ENCODE assay signal across 29 mouse cellular contexts in genomic region chr13:90926125-90926765, GRCm38 (mm10). TPM values are rescaled to one million over a fixed set of nuclear protein-coding genes. Genes with fewer than 3 reads are reported as not detected.
DNase-seq lines count a peak whose midpoint lies in the region; ATAC-seq and TF ChIP-seq lines count a peak whose summit lies in the region.
"Had no signal": no experiment of that assay in that cellular context is flagged by ENCODE, and none has a peak within 500 bp of the region (broad histone marks: within the 10 kb centered on the region; RNA-seq: fewer than 3 reads in every experiment).

No protein-coding gene starts in this region.

- no peaks in the 10 kb centered on the region for H3K9me3 ChIP-seq in liver, embryonic 12.5 days (replicated peaks)
- no peaks in the 10 kb centered on the region for H3K9me3 ChIP-seq in MEL (replicated peaks; ENCODE audit: insufficient read depth, low read length)
- no peaks in the 10 kb centered on the region for H3K9me3 ChIP-seq in forebrain, embryonic 10.5 days
- H3K9me3 ChIP-seq in kidney, embryonic 14.5 days (ENCODE audit: control insufficient read depth, low read length) = no peaks in the 10 kb centered on the region
- H3K9me3 ChIP-seq in heart, embryonic 10.5 days = no peaks in the 10 kb centered on the region
- H3K9me3 ChIP-seq: forebrain, embryonic 12.5 days; midbrain, embryonic 13.5 days had no signal

- H3K27ac ChIP-seq in liver, embryonic 12.5 days = peak overlapping the region; percentile 64; the same call in 1 of the 2 replicates
- no peak overlapping the region for H3K27ac ChIP-seq in MEL (ENCODE audit: control insufficient read depth, low read depth, low read length)
- H3K27ac ChIP-seq in forebrain, embryonic 10.5 days = no peak overlapping the region
- no peak overlapping the region for H3K27ac ChIP-seq in kidney, embryonic 14.5 days (ENCODE audit: low read depth, low read length)
- H3K27ac ChIP-seq in heart, embryonic 10.5 days = no peak overlapping the region
- H3K27ac ChIP-seq: forebrain, embryonic 12.5 days; kidney, postnatal 0 days; liver, embryonic 14.5 days; midbrain, embryonic 13.5 days; stomach, postnatal 0 days had no signal

- no peak overlapping the region for H3K4me2 ChIP-seq in liver, embryonic 12.5 days
- no peak overlapping the region for H3K4me2 ChIP-seq in kidney, embryonic 14.5 days (replicated peaks; ENCODE audit: low read depth, low read length)
- H3K4me2 ChIP-seq: forebrain, embryonic 12.5 days; midbrain, embryonic 13.5 days had no signal

- H3K9ac ChIP-seq in liver, embryonic 12.5 days = no peak overlapping the region
- no peak overlapping the region for H3K9ac ChIP-seq in MEL (ENCODE audit: control insufficient read depth, low read depth, low read length, poor library complexity, severe bottlenecking)
- H3K9ac ChIP-seq in kidney, embryonic 14.5 days (ENCODE audit: low read depth, low read length) = no peak overlapping the region
- H3K9ac ChIP-seq: forebrain, embryonic 12.5 days; liver, embryonic 14.5 days; midbrain, embryonic 13.5 days had no signal

- H3K27me3 ChIP-seq in liver, embryonic 12.5 days (replicated peaks) = no peaks in the 10 kb centered on the region
- no peaks in the 10 kb centered on the region for H3K27me3 ChIP-seq in MEL (ENCODE audit: control insufficient read depth in 1 of 2, insufficient read depth in 2 of 2, low read length in 2 of 2)
- H3K27me3 ChIP-seq in forebrain, embryonic 10.5 days (ENCODE audit: poor library complexity, severe bottlenecking) = no peaks in the 10 kb centered on the region
- no peaks in the 10 kb centered on the region for H3K27me3 ChIP-seq in kidney, embryonic 14.5 days (ENCODE audit: control insufficient read depth, insufficient read depth, low read length)
- H3K27me3 ChIP-seq in heart, embryonic 10.5 days (ENCODE audit: insufficient read depth, poor library complexity, severe bottlenecking) = no peaks in the 10 kb centered on the region
- H3K27me3 ChIP-seq: forebrain, embryonic 12.5 days; midbrain, embryonic 13.5 days had no signal

- peaks cover 7% of the 10 kb centered on the region for H3K79me2 ChIP-seq in MEL (ENCODE audit: control insufficient read depth, insufficient read depth, low read length, poor library complexity)

- no peak for TF ChIP-seq EP300 in MEL (IDR thresholded peaks at IDR 0.05; ENCODE audit: low read depth in 1 of 2, low read length in 2 of 2)

- H3K36me3 ChIP-seq in liver, embryonic 12.5 days = peaks cover 44% of the 10 kb centered on the region
- peaks cover 2 to 14% of the 10 kb centered on the region in 2 experiments; a peak in 3 of 4 replicates for H3K36me3 ChIP-seq in MEL (ENCODE audit: control insufficient read depth in 1 of 2, insufficient read depth in 2 of 2, low read length in 2 of 2)
- peaks cover 52% of the 10 kb centered on the region for H3K36me3 ChIP-seq in forebrain, embryonic 10.5 days (replicated peaks)
- peaks cover 38% of the 10 kb centered on the region for H3K36me3 ChIP-seq in kidney, embryonic 14.5 days (ENCODE audit: control insufficient read depth, insufficient read depth, low read length)
- H3K36me3 ChIP-seq in heart, embryonic 10.5 days = peaks cover 41% of the 10 kb centered on the region

- 32% methylated on average over 7 of the region's 7 CpGs for WGBS in liver, embryonic 12.5 days (ENCODE audit: insufficient replicate concordance)
- WGBS in forebrain, embryonic 10.5 days = 84% methylated on average over 7 of the region's 7 CpGs
- WGBS in kidney, embryonic 14.5 days = 86% methylated on average over 7 of the region's 7 CpGs
- 77% methylated on average over 7 of the region's 7 CpGs for WGBS in heart, embryonic 10.5 days

- no peak overlapping the region for H3K4me3 ChIP-seq in liver, embryonic 12.5 days
- H3K4me3 ChIP-seq in MEL (ENCODE audit: control insufficient read depth in 1 of 2, insufficient read depth in 1 of 2, low read depth in 2 of 2, low read length in 2 of 2) = no peak overlapping the region
- no peak overlapping the region for H3K4me3 ChIP-seq in forebrain, embryonic 10.5 days
- no peak overlapping the region for H3K4me3 ChIP-seq in kidney, embryonic 14.5 days (ENCODE audit: low read length)
- no peak overlapping the region for H3K4me3 ChIP-seq in heart, embryonic 10.5 days
- H3K4me3 ChIP-seq: forebrain, embryonic 12.5 days; midbrain, embryonic 13.5 days had no signal

- no peak for ATAC-seq in liver, embryonic 12.5 days
- no peak for ATAC-seq in kidney, embryonic 14.5 days (ENCODE audit: low FRiP score, low TSS enrichment)
- ATAC-seq: hindbrain, embryonic 16.5 days; lung, postnatal 0 days; midbrain, embryonic 13.5 days had no signal

- peaks cover 39% of the 10 kb centered on the region for H3K4me1 ChIP-seq in liver, embryonic 12.5 days
- peaks cover 0 to 4% of the 10 kb centered on the region in 2 experiments; a peak in 1 of 4 replicates for H3K4me1 ChIP-seq in MEL (ENCODE audit: control insufficient read depth in 1 of 2, insufficient read depth in 2 of 2, low read length in 2 of 2)
- H3K4me1 ChIP-seq in forebrain, embryonic 10.5 days = peaks cover 7% of the 10 kb centered on the region; the same call in 1 of the 2 replicates
- no peaks in the 10 kb centered on the region for H3K4me1 ChIP-seq in kidney, embryonic 14.5 days (ENCODE audit: control insufficient read depth, insufficient read depth, low read length)
- no peaks in the 10 kb centered on the region for H3K4me1 ChIP-seq in heart, embryonic 10.5 days

- DNase-seq in liver = no peak
- DNase-seq in MEL (ENCODE audit: low read depth, low spot score) = peak; percentile 54
- peak; percentile 5 for DNase-seq in induced T-regulatory cell, adult 2 months (ENCODE audit: low read depth)
- peak; percentile 9 for DNase-seq in naive thymus-derived CD4-positive, alpha-beta T cell, adult 2 months (ENCODE audit: low read depth)
- no peak for DNase-seq in forebrain, embryonic 10.5 days (ENCODE audit: extremely low spot score, low spot score)
- no peak for DNase-seq in heart, embryonic 10.5 days (ENCODE audit: low spot score)
- DNase-seq: adrenal gland, adult 8-10 months; cerebellum, adult 18-20 months; cerebellum, postnatal 36 days; gastrocnemius, postnatal 36 days; kidney, adult 18-20 months; layer of hippocampus, adult 9-11 months; left cerebral cortex, postnatal 4 days; right cerebral cortex, postnatal 14 days; thymus, adult 2 months; thymus, postnatal 4 days had no signal

- no peak for TF ChIP-seq RAD21 in MEL (IDR thresholded peaks at IDR 0.05; ENCODE audit: low read depth, low read length)

- TF ChIP-seq CTCF in MEL (IDR thresholded peaks at IDR 0.05 in 2 of 3, conservative IDR thresholded peaks at IDR 0.05 in 1 of 3; ENCODE audit: control insufficient read depth in 1 of 3, insufficient read depth in 1 of 3, low read depth in 2 of 3, low read length in 3 of 3, poor library complexity in 1 of 3, severe bottlenecking in 1 of 3) = no peak

- TF ChIP-seq POLR2A in MEL (IDR thresholded peaks at IDR 0.05; ENCODE audit: control insufficient read depth in 1 of 2, insufficient read depth in 1 of 2, low read depth in 1 of 2, low read length in 2 of 2, poor library complexity in 1 of 2) = no peak

TF ChIP-seq in MEL, 35 proteins besides CTCF, POLR2A, EP300 and RAD21:
- TF ChIP-seq BHLHE40 (IDR thresholded peaks at IDR 0.05; ENCODE audit: borderline replicate concordance, low read depth, low read length) = 0 out of 2 replicates have a peak, but pooled peaks have one; percentile 18
- no peak for TF ChIP-seq ZC3H11A (IDR thresholded peaks at IDR 0.05; ENCODE audit: low read depth, low read length)
TF ChIP-seq in MEL: peak in this region for 1.

RNA-seq across cellular contexts. Expression of gene Rps23, which starts 3.5 kb away (rescaled TPM):
- polyA plus RNA-seq in liver, embryonic 12.5 days (2016; fragmentation: Nextera tagmentation; extraction: Ambion mirVana) = 239 and 250 TPM in 2 replicates
- total RNA-seq in MEL (2012; rRNA removed) = 2,047 and 2,086 TPM in 2 replicates
- 100 to 1,000 TPM in 1 of 2 experiments, not detected in 1; 389 TPM for polyA plus RNA-seq in MEL (2012; ENCODE audit: insufficient read depth in 1 of 2, insufficient read length in 2 of 2, low read depth in 1 of 2, low replicate concordance in 2 of 2, missing spikeins in 1 of 2)
- polyA plus RNA-seq in forebrain, embryonic 10.5 days (2016; fragmentation: Nextera tagmentation; extraction: Ambion mirVana) = 207 and 212 TPM in 2 replicates
- 314 and 409 TPM in 2 replicates for polyA plus RNA-seq in kidney, embryonic 14.5 days (2014; fragmentation: Nextera tagmentation; extraction: Ambion mirVana)
- 139 and 171 TPM in 2 replicates for polyA plus RNA-seq in heart, embryonic 10.5 days (2016; fragmentation: Nextera tagmentation; extraction: Ambion mirVana)

RNA-seq across cellular contexts. Expression of gene Atp6ap1l, which starts 21.1 kb away (rescaled TPM):
- polyA plus RNA-seq in liver, embryonic 12.5 days (2016; fragmentation: Nextera tagmentation; extraction: Ambion mirVana) = not detected in 2 replicates
- total RNA-seq in MEL (2012; rRNA removed) = not detected in 2 replicates
- polyA plus RNA-seq in MEL (2012; ENCODE audit: insufficient read depth in 1 of 2, insufficient read length in 2 of 2, low read depth in 1 of 2, low replicate concordance in 2 of 2, missing spikeins in 1 of 2) = not detected
- polyA plus RNA-seq in forebrain, embryonic 10.5 days (2016; fragmentation: Nextera tagmentation; extraction: Ambion mirVana) = not detected in 2 replicates
- polyA plus RNA-seq in kidney, embryonic 14.5 days (2014; fragmentation: Nextera tagmentation; extraction: Ambion mirVana) = not detected in 2 replicates
- polyA plus RNA-seq in heart, embryonic 10.5 days (2016; fragmentation: Nextera tagmentation; extraction: Ambion mirVana) = 0.39 TPM in 1 of 2 replicates, not detected in the other
- total RNA-seq: gastrocnemius, postnatal 36 days; hematopoietic stem cell, adult 5-6 weeks; monocyte, adult 5-6 weeks had no signal
- polyA plus RNA-seq: C2C12; large intestine, adult 2 months; liver, embryonic 14.5 days; lung, postnatal 0 days had no signal

Comparison
In these comparisons a context has a peak if more than half of its experiments do, and no peak if none do; other contexts are left out.
1. DNase-seq: peak in MEL (single experiment), induced T-regulatory cell, adult 2 months (single experiment) and naive thymus-derived CD4-positive, alpha-beta T cell, adult 2 months (single experiment); none in liver (single experiment), forebrain, embryonic 10.5 days (single experiment) and heart, embryonic 10.5 days (single experiment).